Mouse (Mus musculus): ENCODE measurements around the gene Pithd1. TPM values are rescaled to one million over a fixed set of nuclear protein-coding genes. Genes with fewer than 3 reads are reported as not detected.

Pithd1 gene
- polyA plus RNA-seq, 1 experiment, result 31.8 TPM

DNA sequence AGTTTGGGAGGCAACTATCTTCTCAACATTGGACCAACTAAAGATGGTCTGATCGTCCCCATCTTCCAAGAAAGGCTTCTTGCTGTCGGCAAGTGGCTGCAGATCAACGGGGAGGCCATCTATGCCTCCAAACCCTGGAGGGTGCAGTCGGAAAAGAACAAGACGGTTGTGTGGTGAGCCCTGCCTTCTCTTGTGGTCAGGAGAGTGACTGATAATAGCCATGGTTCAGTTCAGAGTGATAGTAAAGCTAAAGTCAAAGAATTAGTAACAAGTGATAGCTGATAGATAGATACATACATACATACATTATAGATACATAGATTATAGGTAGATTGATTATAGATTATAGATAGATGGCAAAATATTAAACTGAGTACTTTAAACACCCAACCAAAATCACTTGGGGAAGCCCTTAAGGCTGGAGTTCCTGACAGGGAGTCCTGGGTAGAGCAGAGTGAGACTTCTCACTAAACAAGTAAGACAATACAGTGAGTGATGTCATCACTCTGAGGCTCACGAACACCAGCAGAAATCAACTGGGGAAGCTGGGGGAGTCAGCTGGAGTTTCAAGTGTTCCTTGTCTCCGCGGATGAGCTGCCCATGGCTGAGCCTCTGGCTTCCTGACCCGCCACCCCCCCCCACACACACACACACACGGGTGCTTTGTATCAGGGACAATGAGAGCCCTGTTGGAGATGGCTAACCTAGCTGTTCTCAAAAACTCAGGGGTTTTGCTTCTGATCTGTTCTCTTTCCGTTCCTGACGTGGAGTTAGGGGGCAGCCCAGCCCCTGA is 52.2 kb downstream of the Pithd1 start:
- TF ChIP-seq POLR2A (IDR thresholded peaks at IDR 0.05; ENCODE audit: low read depth, low read length) (no peak), CTCF (conservative IDR thresholded peaks at IDR 0.05; ENCODE audit: insufficient read depth, insufficient read length, low read depth, low read length) (no peak)
- Histone ChIP-seq H3K36me3 (ENCODE audit: control insufficient read depth, insufficient read depth, low read length) (peaks cover 7% of the 10 kb centered on the region), H3K27ac (ENCODE audit: insufficient read depth, low read depth, low read length) (no peak overlapping the region), H3K27me3 (replicated peaks; ENCODE audit: control insufficient read depth, insufficient read depth, low read length) (no peaks in the 10 kb centered on the region), H3K4me1 (ENCODE audit: control insufficient read depth, insufficient read depth, low read length) (no peaks in the 10 kb centered on the region; the same call in 1 of the 2 replicates), H3K4me3 (ENCODE audit: insufficient read depth, low read depth, low read length) (no peak overlapping the region)
- WGBS, result 73% methylated on average over 12 of the region's 12 CpGs
- DNase-seq, result no peak

- no peak overlapping the region for H3K4me3 ChIP-seq (ENCODE audit: insufficient read depth, low read depth, low read length)
- no peaks in the 10 kb centered on the region for H3K27me3 ChIP-seq (replicated peaks; ENCODE audit: control insufficient read depth, insufficient read depth, low read length)
- no peak for TF ChIP-seq POLR2A (IDR thresholded peaks at IDR 0.05; ENCODE audit: low read depth, low read length)
- TF ChIP-seq CTCF (conservative IDR thresholded peaks at IDR 0.05; ENCODE audit: insufficient read depth, insufficient read length, low read depth, low read length), result peak; percentile 78
- peak; percentile 55 for DNase-seq
- H3K27ac ChIP-seq (ENCODE audit: insufficient read depth, low read depth, low read length), result no peak overlapping the region
- no peaks in the 10 kb centered on the region; the same call in 1 of the 2 replicates for H3K4me1 ChIP-seq (ENCODE audit: control insufficient read depth, insufficient read depth, low read length)
- peaks cover 5% of the 10 kb centered on the region for H3K36me3 ChIP-seq (ENCODE audit: control insufficient read depth, insufficient read depth, low read length)
- WGBS, result 63% methylated on average over 5 of the region's 5 CpGs
Measured at GRCm38 (mm10) chr4:135931832-135932231, 55.2 kb downstream of the Pithd1 start.

DNA sequence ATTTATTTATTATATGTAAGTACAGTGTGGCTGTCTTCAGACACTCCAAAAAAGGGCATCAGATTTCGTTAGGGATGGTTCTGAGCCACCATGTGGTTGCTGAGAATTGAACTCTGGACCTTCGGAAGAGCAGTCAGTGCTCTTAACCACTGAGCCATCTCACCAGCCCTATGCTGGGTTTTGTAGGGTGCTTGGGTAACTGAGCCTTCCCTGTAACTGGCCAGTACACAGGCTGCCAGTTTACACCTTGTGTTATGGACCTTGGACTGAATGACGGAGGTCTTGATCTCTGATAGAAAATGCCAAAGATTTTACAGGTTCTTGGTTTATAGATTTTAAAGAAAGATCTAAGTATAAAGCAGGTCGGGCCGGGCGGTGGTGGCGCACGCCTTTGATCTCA is 56.8 kb downstream of the Pithd1 start:
- H3K4me1 ChIP-seq (ENCODE audit: control insufficient read depth, insufficient read depth, low read length), result no peaks in the 10 kb centered on the region; the same call in 1 of the 2 replicates
- no peak overlapping the region for H3K4me3 ChIP-seq (ENCODE audit: insufficient read depth, low read depth, low read length)
- peaks cover 8% of the 10 kb centered on the region for H3K36me3 ChIP-seq (ENCODE audit: control insufficient read depth, insufficient read depth, low read length)
- 79% methylated on average over 8 of the region's 8 CpGs for WGBS
- TF ChIP-seq POLR2A (IDR thresholded peaks at IDR 0.05; ENCODE audit: low read depth, low read length) (no peak), CTCF (conservative IDR thresholded peaks at IDR 0.05; ENCODE audit: insufficient read depth, insufficient read length, low read depth, low read length) (no peak)
- peak; percentile 60 for DNase-seq
- H3K27ac ChIP-seq (ENCODE audit: insufficient read depth, low read depth, low read length), result no peak overlapping the region
- H3K27me3 ChIP-seq (replicated peaks; ENCODE audit: control insufficient read depth, insufficient read depth, low read length), result no peaks in the 10 kb centered on the region

- TF ChIP-seq POLR2A (IDR thresholded peaks at IDR 0.05; ENCODE audit: low read depth, low read length) (no peak), CTCF (conservative IDR thresholded peaks at IDR 0.05; ENCODE audit: insufficient read depth, insufficient read length, low read depth, low read length) (no peak)
- WGBS, result 80% methylated on average over 9 of the region's 9 CpGs
- H3K27ac ChIP-seq (ENCODE audit: insufficient read depth, low read depth, low read length), result no peak overlapping the region
- H3K27me3 ChIP-seq (replicated peaks; ENCODE audit: control insufficient read depth, insufficient read depth, low read length), result no peaks in the 10 kb centered on the region
- DNase-seq, result no peak
- H3K4me1 ChIP-seq (ENCODE audit: control insufficient read depth, insufficient read depth, low read length), result no peaks in the 10 kb centered on the region; the same call in 1 of the 2 replicates
- H3K36me3 ChIP-seq (ENCODE audit: control insufficient read depth, insufficient read depth, low read length), result peaks cover 8% of the 10 kb centered on the region
- no peak overlapping the region for H3K4me3 ChIP-seq (ENCODE audit: insufficient read depth, low read depth, low read length)
Measured at GRCm38 (mm10) chr4:135929828-135930227, 57.2 kb downstream of the Pithd1 start.

DNA sequence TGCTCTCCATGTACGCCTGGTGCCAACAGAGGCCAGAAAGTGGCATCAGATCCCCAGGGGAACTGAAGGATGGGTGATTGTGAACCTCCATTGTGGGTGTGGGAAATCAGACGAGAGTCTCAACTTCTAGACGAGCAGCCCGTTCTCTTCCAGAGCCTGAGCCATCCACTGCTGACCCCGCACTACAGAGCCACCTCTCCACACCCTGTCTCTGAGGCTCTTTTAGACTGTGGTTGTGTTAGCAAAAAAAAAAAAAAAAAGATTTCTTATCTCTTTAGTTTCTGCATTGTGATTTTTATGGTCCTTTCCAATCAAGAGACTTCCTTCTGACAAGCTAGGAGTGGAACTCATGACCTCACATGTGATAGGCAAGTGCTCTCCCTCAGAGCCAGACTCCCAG is 57.7 kb downstream of the Pithd1 start:
- peaks cover 6% of the 10 kb centered on the region for H3K36me3 ChIP-seq (ENCODE audit: control insufficient read depth, insufficient read depth, low read length)
- 89% methylated on average over 5 of the region's 5 CpGs for whole genome bisulfite sequencing

DNA sequence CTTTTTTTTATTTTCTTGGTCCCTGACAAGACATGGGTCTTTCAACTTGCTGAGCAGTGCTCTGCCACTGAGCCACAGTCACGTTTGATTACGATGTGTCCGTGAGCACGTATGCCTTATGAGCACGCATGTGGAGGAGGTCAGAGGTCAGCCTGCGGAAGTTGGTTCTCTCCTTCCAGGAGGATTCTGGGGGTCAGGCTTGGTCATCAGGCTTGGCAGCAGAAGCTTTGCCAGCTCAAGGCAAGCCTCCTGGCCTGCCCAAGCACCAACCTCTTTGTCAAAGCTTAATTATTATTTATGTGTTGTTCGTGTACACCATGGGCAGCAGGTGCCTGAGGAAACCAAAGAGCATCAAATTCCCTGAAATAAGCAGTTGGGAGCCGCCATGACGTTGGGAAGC is 58.7 kb downstream of the Pithd1 start:
- H3K36me3 ChIP-seq (ENCODE audit: control insufficient read depth, insufficient read depth, low read length), result peaks cover 6% of the 10 kb centered on the region
- no peaks in the 10 kb centered on the region for H3K27me3 ChIP-seq (replicated peaks; ENCODE audit: control insufficient read depth, insufficient read depth, low read length)
- peaks cover 2% of the 10 kb centered on the region; the same call in 1 of the 2 replicates for H3K4me1 ChIP-seq (ENCODE audit: control insufficient read depth, insufficient read depth, low read length)
- H3K4me3 ChIP-seq (ENCODE audit: insufficient read depth, low read depth, low read length), result no peak overlapping the region
- TF ChIP-seq POLR2A (IDR thresholded peaks at IDR 0.05; ENCODE audit: low read depth, low read length) (no peak), CTCF (conservative IDR thresholded peaks at IDR 0.05; ENCODE audit: insufficient read depth, insufficient read length, low read depth, low read length) (no peak)
- DNase-seq, result peak; percentile 67
- no peak overlapping the region for H3K27ac ChIP-seq (ENCODE audit: insufficient read depth, low read depth, low read length)
- 52% methylated on average over 9 of the region's 9 CpGs for WGBS

More for the DNA sequence above, 57.7 kb downstream of the Pithd1 start:
- DNase-seq, result no peak
- Histone ChIP-seq H3K27ac (ENCODE audit: insufficient read depth, low read depth, low read length) (no peak overlapping the region), H3K27me3 (replicated peaks; ENCODE audit: control insufficient read depth, insufficient read depth, low read length) (no peaks in the 10 kb centered on the region), H3K4me1 (ENCODE audit: control insufficient read depth, insufficient read depth, low read length) (no peaks in the 10 kb centered on the region; the same call in 1 of the 2 replicates), H3K4me3 (ENCODE audit: insufficient read depth, low read depth, low read length) (no peak overlapping the region)
- no peak for TF ChIP-seq CTCF (conservative IDR thresholded peaks at IDR 0.05; ENCODE audit: insufficient read depth, insufficient read length, low read depth, low read length)
- no peak for TF ChIP-seq POLR2A (IDR thresholded peaks at IDR 0.05; ENCODE audit: low read depth, low read length)

DNA sequence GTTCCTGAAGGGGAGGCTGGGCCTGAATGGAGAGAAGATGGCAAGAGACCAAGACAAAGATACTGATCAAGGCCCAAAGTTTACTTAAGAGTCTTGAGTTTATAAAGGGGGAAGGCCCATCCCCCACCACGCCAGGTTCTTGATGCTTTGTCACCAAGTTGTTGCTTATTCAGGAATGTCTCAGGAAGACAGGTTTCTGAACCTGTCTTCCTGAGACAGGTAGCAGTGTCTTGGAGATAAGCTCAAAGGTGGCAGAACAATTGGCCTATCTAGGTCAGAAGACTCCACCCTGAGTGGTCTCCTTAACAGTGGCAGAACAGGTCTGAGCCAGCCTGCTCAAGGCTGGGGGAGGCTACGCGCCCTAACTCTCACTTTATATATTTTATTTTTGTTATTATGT is 60.2 kb downstream of the Pithd1 start:
- Histone ChIP-seq H3K4me1 (ENCODE audit: control insufficient read depth, insufficient read depth, low read length) (peaks cover 2% of the 10 kb centered on the region; the same call in 1 of the 2 replicates), H3K27ac (ENCODE audit: insufficient read depth, low read depth, low read length) (no peak overlapping the region), H3K36me3 (ENCODE audit: control insufficient read depth, insufficient read depth, low read length) (peaks cover 4% of the 10 kb centered on the region; the same call in 1 of the 2 replicates), H3K4me3 (ENCODE audit: insufficient read depth, low read depth, low read length) (no peak overlapping the region), H3K27me3 (replicated peaks; ENCODE audit: control insufficient read depth, insufficient read depth, low read length) (no peaks in the 10 kb centered on the region)
- no peak for DNase-seq
- no peak for TF ChIP-seq POLR2A (IDR thresholded peaks at IDR 0.05; ENCODE audit: low read depth, low read length)
- no peak for TF ChIP-seq CTCF (conservative IDR thresholded peaks at IDR 0.05; ENCODE audit: insufficient read depth, insufficient read length, low read depth, low read length)
- 99% methylated on average over 3 of the region's 3 CpGs for WGBS
